Mouse (Mus musculus) stomach, embryonic 14.5 days (tissue): Measurements from ENCODE around the gene Mthfd1l. TPM values are rescaled to one million over a fixed set of nuclear protein-coding genes. Genes with fewer than 3 reads are reported as not detected.

ENCODE experiments used
- ATAC-seq: fragments of 200-750 bp; cut with Nextera tagmentation; 2 replicates; pipeline ENCODE4 v1.8.0; 2017; ENCODE audit warnings: low read depth, moderate TSS enrichment; ENCODE audit not compliant: insufficient number of reproducible peaks, insufficient read depth, low FRiP score
- H3K27ac ChIP-seq: fragments of 300-500 bp; sonication (generic); 2 replicates; pipeline ENCODE4 v1.5.1; 2014; ENCODE audit warnings: mild to moderate bottlenecking, low read length, moderate library complexity, mixed read lengths
- H3K27me3 ChIP-seq: fragments of 300-500 bp; sonication (generic); 2 replicates; pipeline ENCODE4 v1.6.1; 2014; ENCODE audit warnings: low read length, control low read depth, mixed read lengths; ENCODE audit not compliant: control insufficient read depth, insufficient read depth
- H3K36me3 ChIP-seq: fragments of 300-500 bp; sonication (generic); 2 replicates; pipeline ENCODE4 v1.6.1; 2014; ENCODE audit warnings: mild to moderate bottlenecking, control low read depth, low read length, moderate library complexity, mixed read lengths; ENCODE audit not compliant: control insufficient read depth, insufficient read depth
- H3K4me1 ChIP-seq: fragments of 300-500 bp; sonication (generic); 2 replicates; pipeline ENCODE4 v1.6.1; 2014; ENCODE audit warnings: low read length, control low read depth, mixed read lengths; ENCODE audit not compliant: control insufficient read depth, insufficient read depth
- H3K4me2 ChIP-seq: fragments of 300-500 bp; sonication (generic); replicated peaks from 2 replicates; pipeline ENCODE4 v1.6.1; 2014; ENCODE audit warnings: low read depth, low read length, control low read depth
- H3K4me3 ChIP-seq: fragments of 300-500 bp; sonication (generic); 2 replicates; pipeline ENCODE4 v1.5.1; 2014; ENCODE audit warnings: low read depth, low read length, control low read depth
- H3K9ac ChIP-seq: fragments of 300-500 bp; sonication (generic); replicated peaks from 2 replicates; pipeline ENCODE4 v1.6.1; 2014; ENCODE audit warnings: low read depth, mild to moderate bottlenecking, control low read depth, low read length, moderate library complexity, mixed read lengths
- H3K9me3 ChIP-seq: fragments of 300-500 bp; sonication (generic); 2 replicates; pipeline ENCODE4 v1.6.1; 2016; ENCODE audit warnings: low read depth, low read length, control low read depth; ENCODE audit not compliant: control insufficient read depth
- WGBS: fragments of 180-500 bp; shearing (Covaris S2); extraction: QIAGEN DNeasy Blood & Tissue Kit; methylation state at CpG from one replicate; pipeline ENCODE4 v1.1.7; 2014; 5-methylcytosine and 5-hydroxymethylcytosine counted together
- polyA plus RNA-seq: library from polyadenylated mRNA; unstranded; fragments of >200 nt; fragmentation: Nextera tagmentation; extraction: Ambion mirVana; gene quantifications from 2 replicates; pipeline ENCODE4 v1.2.1, GENCODE M21; 2014

The Mthfd1l gene
- polyA plus RNA-seq, result 14.6 and 16.3 TPM in 2 replicates

GRCm38 (mm10) chr10:3972981-3973588, at the start of gene Mthfd1l:
Gene Mthfd1l, plus strand, starts transcription at chr10:3973118.
- H3K27me3 ChIP-seq, result no peaks in the 10 kb centered on the region
- H3K27ac ChIP-seq, result peak within 1 kb of the TSS; percentile 94
- peak within 1 kb of the TSS; percentile 73 for H3K9ac ChIP-seq
- H3K9me3 ChIP-seq, result no peaks in the 10 kb centered on the region
- peak within 1 kb of the TSS; percentile 92 for H3K4me2 ChIP-seq
- ATAC-seq, result peak; percentile 73
- H3K36me3 ChIP-seq, result no peaks in the 10 kb centered on the region
- peak within 1 kb of the TSS; percentile 82 for H3K4me3 ChIP-seq
- WGBS, result under 1% methylated on average over 40 of the region's 40 CpGs
- H3K4me1 ChIP-seq, result peaks cover 17% of the 10 kb centered on the region; the same call in 1 of the 2 replicates

GRCm38 (mm10) chr10:3928008-3928545, 44.8 kb upstream of the Mthfd1l start:
- Histone ChIP-seq H3K36me3 (no peaks in the 10 kb centered on the region; the same call in 1 of the 2 replicates), H3K9me3 (no peaks in the 10 kb centered on the region), H3K4me1 (no peaks in the 10 kb centered on the region), H3K27ac (no peak overlapping the region), H3K9ac (no peak overlapping the region), H3K27me3 (no peaks in the 10 kb centered on the region), H3K4me3 (no peak overlapping the region), H3K4me2 (no peak overlapping the region)
- 75% methylated on average over 4 of the region's 4 CpGs for WGBS
- ATAC-seq, result no peak

- Histone ChIP-seq H3K9me3 (no peaks in the 10 kb centered on the region), H3K27me3 (no peaks in the 10 kb centered on the region), H3K4me1 (no peaks in the 10 kb centered on the region), H3K36me3 (no peaks in the 10 kb centered on the region; the same call in 1 of the 2 replicates), H3K27ac (no peak overlapping the region), H3K9ac (no peak overlapping the region), H3K4me2 (no peak overlapping the region), H3K4me3 (no peak overlapping the region)
- no peak for ATAC-seq
Measured at GRCm38 (mm10) chr10:3931831-3932230, 41.1 kb upstream of the Mthfd1l start.

GRCm38 (mm10) chr10:3933311-3933940, 39.5 kb upstream of the Mthfd1l start:
- Histone ChIP-seq H3K27me3 (no peaks in the 10 kb centered on the region), H3K4me2 (no peak overlapping the region), H3K9me3 (no peaks in the 10 kb centered on the region), H3K4me3 (no peak overlapping the region), H3K36me3 (no peaks in the 10 kb centered on the region; the same call in 1 of the 2 replicates), H3K9ac (no peak overlapping the region), H3K4me1 (no peaks in the 10 kb centered on the region), H3K27ac (no peak overlapping the region)
- ATAC-seq, result no peak
- 67% methylated on average over 12 of the region's 12 CpGs for WGBS

GRCm38 (mm10) chr10:3936864-3937263, 36.1 kb upstream of the Mthfd1l start:
- no peaks in the 10 kb centered on the region for H3K27me3 ChIP-seq
- H3K9me3 ChIP-seq, result no peaks in the 10 kb centered on the region
- H3K27ac ChIP-seq, result no peak overlapping the region
- no peak overlapping the region for H3K9ac ChIP-seq
- H3K4me3 ChIP-seq, result no peak overlapping the region
- no peak overlapping the region for H3K4me2 ChIP-seq
- no peaks in the 10 kb centered on the region; the same call in 1 of the 2 replicates for H3K36me3 ChIP-seq
- H3K4me1 ChIP-seq, result 0 out of 2 replicates have a peak, but pooled peaks cover 5% of the 10 kb centered on the region
- ATAC-seq, result no peak

- Histone ChIP-seq H3K4me1 (0 out of 2 replicates have a peak, but pooled peaks cover 5% of the 10 kb centered on the region), H3K9me3 (no peaks in the 10 kb centered on the region), H3K9ac (no peak overlapping the region), H3K4me2 (no peak overlapping the region), H3K4me3 (no peak overlapping the region), H3K27me3 (no peaks in the 10 kb centered on the region), H3K36me3 (no peaks in the 10 kb centered on the region; the same call in 1 of the 2 replicates), H3K27ac (peak overlapping the region; percentile 71)
- WGBS, result 86% methylated on average over 11 of the region's 11 CpGs
- ATAC-seq, result no peak
Measured at GRCm38 (mm10) chr10:3939895-3940595, 32.9 kb upstream of the Mthfd1l start.

- WGBS, result 82% methylated on average over 6 of the region's 6 CpGs
- H3K27ac ChIP-seq, result peak overlapping the region; percentile 71
- H3K4me3 ChIP-seq, result no peak overlapping the region
- no peak for ATAC-seq
- H3K9me3 ChIP-seq, result no peaks in the 10 kb centered on the region
- H3K36me3 ChIP-seq, result no peaks in the 10 kb centered on the region; the same call in 1 of the 2 replicates
- 0 out of 2 replicates have a peak, but pooled peaks cover 5% of the 10 kb centered on the region for H3K4me1 ChIP-seq
- H3K9ac ChIP-seq, result no peak overlapping the region
- H3K27me3 ChIP-seq, result no peaks in the 10 kb centered on the region
- no peak overlapping the region for H3K4me2 ChIP-seq
Measured at GRCm38 (mm10) chr10:3940596-3940975, 32.3 kb upstream of the Mthfd1l start.

GRCm38 (mm10) chr10:3941054-3941757, 31.7 kb upstream of the Mthfd1l start:
- H3K4me2 ChIP-seq, result no peak overlapping the region
- no peak overlapping the region for H3K4me3 ChIP-seq

More at GRCm38 (mm10) chr10:3941054-3941757, 31.7 kb upstream of the Mthfd1l start:
- Histone ChIP-seq H3K27ac (peak overlapping the region; percentile 71), H3K36me3 (no peaks in the 10 kb centered on the region; the same call in 1 of the 2 replicates), H3K4me1 (0 out of 2 replicates have a peak, but pooled peaks cover 5% of the 10 kb centered on the region), H3K27me3 (no peaks in the 10 kb centered on the region), H3K9ac (no peak overlapping the region), H3K9me3 (no peaks in the 10 kb centered on the region)
- 33% methylated on average over 11 of the region's 11 CpGs for WGBS
- ATAC-seq, result peak; percentile 89
